ENCODE assay signal across 16 mouse cellular contexts in genomic region chr14:78530256-78530655, GRCm38 (mm10).
"Had no signal": no experiment of that assay in that cellular context is flagged by ENCODE, and none has a peak within 500 bp of the region (broad histone marks: within the 10 kb centered on the region; RNA-seq: fewer than 3 reads in every experiment).

No protein-coding gene starts in this region.

- DNase-seq: retina, postnatal 1 day; right cerebral cortex, adult 18-20 months; right cerebral cortex, postnatal 14 days; right cerebral cortex, postnatal 25 days; right cerebral cortex, postnatal 4 days; spleen, adult 18-20 months; thymus, adult 18-20 months; thymus, adult 2 months; thymus, postnatal 14 days; thymus, postnatal 25 days; thymus, postnatal 36 days; thymus, postnatal 4 days had no signal

- H3K4me3 ChIP-seq: neural tube, embryonic 13.5 days; neural tube, embryonic 15.5 days; stomach, embryonic 15.5 days had no signal

- H3K27me3 ChIP-seq: neural tube, embryonic 13.5 days; neural tube, embryonic 15.5 days; stomach, embryonic 15.5 days had no signal

- H3K27ac ChIP-seq: neural tube, embryonic 13.5 days; neural tube, embryonic 15.5 days; stomach, embryonic 15.5 days; stomach, postnatal 0 days had no signal

- H3K36me3 ChIP-seq: neural tube, embryonic 13.5 days; neural tube, embryonic 15.5 days; stomach, embryonic 15.5 days had no signal

- H3K9me3 ChIP-seq: neural tube, embryonic 13.5 days; neural tube, embryonic 15.5 days; stomach, embryonic 15.5 days had no signal

- H3K9ac ChIP-seq: neural tube, embryonic 13.5 days; neural tube, embryonic 15.5 days; stomach, embryonic 15.5 days had no signal

- H3K4me2 ChIP-seq: neural tube, embryonic 13.5 days; neural tube, embryonic 15.5 days; stomach, embryonic 15.5 days had no signal
